Mouse (Mus musculus) lung, embryonic 14.5 days (tissue): ENCODE measurements at regions not wholly inside any gene's neighbourhood (a gene's known extent, or its start where the extent isn't known, plus 50 kb on each side); places are given as distances from the start of the nearest gene placed in this dataset.

Experiments
- ATAC-seq: fragments of 200-750 bp; cut with Nextera tagmentation; 2 replicates; pipeline ENCODE4 v1.8.0; 2017; ENCODE audit warnings: mild to moderate bottlenecking, moderate TSS enrichment, moderate library complexity; ENCODE audit not compliant: insufficient read depth
- DNase-seq: peaks from one replicate; pipeline ENCODE4 v3.0.0-alpha.2; 2015
- H3K27ac ChIP-seq: fragments of 300-500 bp; sonication (generic); 2 replicates; pipeline ENCODE4 v1.5.1; 2014; ENCODE audit warnings: low read depth, mild to moderate bottlenecking, moderate library complexity
- H3K27me3 ChIP-seq: fragments of 300-500 bp; sonication (generic); 2 replicates; pipeline ENCODE4 v1.6.1; 2014; ENCODE audit warnings: low read length, control low read depth; ENCODE audit not compliant: insufficient read depth
- H3K36me3 ChIP-seq: fragments of 300-500 bp; sonication (generic); 2 replicates; pipeline ENCODE4 v1.6.1; 2014; ENCODE audit warnings: control low read depth; ENCODE audit not compliant: insufficient read depth
- H3K4me1 ChIP-seq: fragments of 300-500 bp; sonication (generic); 2 replicates; pipeline ENCODE4 v1.6.1; 2014; ENCODE audit warnings: antibody characterized with exemption, control low read depth; ENCODE audit not compliant: insufficient read depth
- H3K4me2 ChIP-seq: fragments of 300-500 bp; sonication (generic); 2 replicates; pipeline ENCODE4 v1.6.1; 2014; ENCODE audit warnings: mild to moderate bottlenecking
- H3K4me3 ChIP-seq: fragments of 300-500 bp; sonication (generic); 2 replicates; pipeline ENCODE4 v1.5.1; 2014; ENCODE audit warnings: low read depth, low read length
- H3K9ac ChIP-seq: fragments of 300-500 bp; sonication (generic); 2 replicates; pipeline ENCODE4 v1.6.1; 2014
- H3K9me3 ChIP-seq: fragments of 300-500 bp; sonication (generic); 2 replicates; pipeline ENCODE4 v1.6.1; 2016; ENCODE audit warnings: low read depth, low read length, control low read depth
- CTCF ChIP-seq: IDR thresholded peaks from 2 replicates; pipeline ENCODE4 v1.5.1; 2016; ENCODE audit warnings: antibody characterized with exemption, low read depth
- WGBS: fragments of 180-500 bp; shearing (Covaris S2); extraction: QIAGEN DNeasy Blood & Tissue Kit; methylation state at CpG from one replicate; pipeline ENCODE4 v1.1.7; 2014; 5-methylcytosine and 5-hydroxymethylcytosine counted together

- WGBS, result 17% methylated on average over 12 of the region's 12 CpGs
- peak; percentile 50; the same call in 1 of the 2 replicates for ATAC-seq
- Histone ChIP-seq H3K9me3 (no peaks in the 10 kb centered on the region), H3K4me1 (peaks cover 11% of the 10 kb centered on the region; the same call in 1 of the 2 replicates), H3K9ac (no peak overlapping the region), H3K4me3 (no peak overlapping the region), H3K27me3 (no peaks in the 10 kb centered on the region), H3K27ac (peak overlapping the region; percentile 19; the same call in 1 of the 2 replicates), H3K36me3 (no peaks in the 10 kb centered on the region), H3K4me2 (peak overlapping the region; percentile 37; the same call in 1 of the 2 replicates)
- peak; percentile 85 for DNase-seq
- TF ChIP-seq CTCF, result no peak
These were observed 219.2 kb downstream of the Bcl11a start for GRCm38 (mm10) chr11:24296893-24297624.

GRCm38 (mm10) chr11:24297763-24298162 is 219.9 kb downstream of the Bcl11a start:
- DNase-seq (no peak), ATAC-seq (0 out of 2 replicates have a peak, but pooled peaks have one; percentile 18)
- H3K4me2 ChIP-seq, result peak overlapping the region; percentile 37; the same call in 1 of the 2 replicates
- no peaks in the 10 kb centered on the region for H3K27me3 ChIP-seq
- WGBS, result 45% methylated on average over 5 of the region's 5 CpGs
- no peak overlapping the region for H3K9ac ChIP-seq
- no peaks in the 10 kb centered on the region for H3K9me3 ChIP-seq
- no peaks in the 10 kb centered on the region for H3K36me3 ChIP-seq
- no peak overlapping the region for H3K4me3 ChIP-seq
- H3K27ac ChIP-seq, result no peak overlapping the region
- peaks cover 11% of the 10 kb centered on the region; the same call in 1 of the 2 replicates for H3K4me1 ChIP-seq
- no peak for TF ChIP-seq CTCF

- DNase-seq (no peak), ATAC-seq (no peak)
- H3K4me1 ChIP-seq, result peaks cover 11% of the 10 kb centered on the region; the same call in 1 of the 2 replicates
- H3K4me3 ChIP-seq, result no peak overlapping the region
- no peaks in the 10 kb centered on the region for H3K27me3 ChIP-seq
- TF ChIP-seq CTCF, result no peak
- H3K9me3 ChIP-seq, result no peaks in the 10 kb centered on the region
- no peak overlapping the region for H3K27ac ChIP-seq
- no peak overlapping the region for H3K4me2 ChIP-seq
- 75% methylated on average over 4 of the region's 4 CpGs for WGBS
- H3K9ac ChIP-seq, result no peak overlapping the region
- no peaks in the 10 kb centered on the region for H3K36me3 ChIP-seq
These were observed 222.5 kb downstream of the Bcl11a start for GRCm38 (mm10) chr11:24300351-24300750.

- no peak for TF ChIP-seq CTCF
- WGBS, result 82% methylated on average over 3 of the region's 3 CpGs
- no peak for ATAC-seq
- Histone ChIP-seq H3K4me1 (peaks cover 14% of the 10 kb centered on the region; the same call in 1 of the 2 replicates), H3K9me3 (no peaks in the 10 kb centered on the region), H3K4me3 (no peak overlapping the region), H3K27me3 (no peaks in the 10 kb centered on the region), H3K27ac (no peak overlapping the region), H3K36me3 (no peaks in the 10 kb centered on the region), H3K9ac (no peak overlapping the region), H3K4me2 (no peak overlapping the region)
- no peak for DNase-seq
These were observed 223.3 kb downstream of the Bcl11a start for GRCm38 (mm10) chr11:24301201-24301600.

- DNase-seq (peak; percentile 65), ATAC-seq (peak; percentile 72; the same call in 1 of the 2 replicates)
- no peak overlapping the region for H3K27ac ChIP-seq
- no peaks in the 10 kb centered on the region for H3K27me3 ChIP-seq
- TF ChIP-seq CTCF, result no peak
- H3K36me3 ChIP-seq, result no peaks in the 10 kb centered on the region
- peak overlapping the region; percentile 75 for H3K4me2 ChIP-seq
- H3K9me3 ChIP-seq, result no peaks in the 10 kb centered on the region
- peak overlapping the region; percentile 35 for H3K4me3 ChIP-seq
- peaks cover 7% of the 10 kb centered on the region; the same call in 1 of the 2 replicates for H3K4me1 ChIP-seq
- WGBS, result 1% methylated on average over 17 of the region's 17 CpGs
- no peak overlapping the region for H3K9ac ChIP-seq
These were observed 227.3 kb downstream of the Bcl11a start for GRCm38 (mm10) chr11:24305145-24305553.

GRCm38 (mm10) chr11:24305691-24306090 is 227.8 kb downstream of the Bcl11a start:
- no peak overlapping the region for H3K27ac ChIP-seq
- no peaks in the 10 kb centered on the region for H3K27me3 ChIP-seq
- DNase-seq, result peak; percentile 63
- no peak overlapping the region for H3K9ac ChIP-seq
- 6% methylated on average over 11 of the region's 11 CpGs for WGBS
- H3K4me1 ChIP-seq, result peaks cover 7% of the 10 kb centered on the region; the same call in 1 of the 2 replicates
- H3K4me3 ChIP-seq, result peak overlapping the region; percentile 35
- H3K4me2 ChIP-seq, result peak overlapping the region; percentile 75
- TF ChIP-seq CTCF, result no peak
- no peaks in the 10 kb centered on the region for H3K36me3 ChIP-seq
- H3K9me3 ChIP-seq, result no peaks in the 10 kb centered on the region
- peak; percentile 81 for ATAC-seq

- TF ChIP-seq CTCF, result no peak
- no peaks in the 10 kb centered on the region for H3K9me3 ChIP-seq
- H3K9ac ChIP-seq, result no peak overlapping the region
- no peak for DNase-seq
- H3K4me3 ChIP-seq, result no peak overlapping the region
- H3K36me3 ChIP-seq, result no peaks in the 10 kb centered on the region
- H3K4me2 ChIP-seq, result peak overlapping the region; percentile 75
- H3K27me3 ChIP-seq, result no peaks in the 10 kb centered on the region
- 59% methylated on average over 2 of the region's 2 CpGs for WGBS
- peak; percentile 33; the same call in 1 of the 2 replicates for ATAC-seq
- H3K27ac ChIP-seq, result no peak overlapping the region
- H3K4me1 ChIP-seq, result peaks cover 7% of the 10 kb centered on the region; the same call in 1 of the 2 replicates
These were observed 228.2 kb downstream of the Bcl11a start for GRCm38 (mm10) chr11:24306101-24306500.
